ENCODE assay signal across 24 mouse cellular contexts in genomic region chr12:46066896-46067295, GRCm38 (mm10).
"Had no signal": no experiment of that assay in that cellular context is flagged by ENCODE, and none has a peak within 500 bp of the region (broad histone marks: within the 10 kb centered on the region; RNA-seq: fewer than 3 reads in every experiment).

No protein-coding gene starts in this region.

- DNase-seq: kidney, postnatal 25 days; layer of hippocampus, adult 9-11 months; left cerebral cortex, postnatal 4 days; liver, postnatal 0 days; lung, embryonic 14.5 days; right cerebral cortex, adult 18-20 months; right cerebral cortex, postnatal 14 days; right cerebral cortex, postnatal 4 days; thymus, adult 18-20 months; thymus, postnatal 36 days had no signal

- H3K4me3 ChIP-seq: layer of hippocampus, adult 2 months; left cerebral cortex, adult 2 months; limb, embryonic 12.5 days; limb, embryonic 15.5 days; midbrain, embryonic 12.5 days; midbrain, embryonic 15.5 days; neural tube, embryonic 12.5 days; neural tube, embryonic 15.5 days; stomach, embryonic 15.5 days had no signal

- H3K9me3 ChIP-seq: limb, embryonic 12.5 days; limb, embryonic 15.5 days; midbrain, embryonic 12.5 days; midbrain, embryonic 15.5 days; neural tube, embryonic 12.5 days; neural tube, embryonic 15.5 days; stomach, embryonic 15.5 days had no signal

- H3K36me3 ChIP-seq: limb, embryonic 12.5 days; limb, embryonic 15.5 days; midbrain, embryonic 12.5 days; midbrain, embryonic 15.5 days; neural tube, embryonic 12.5 days; neural tube, embryonic 15.5 days; stomach, embryonic 15.5 days had no signal

- H3K27ac ChIP-seq: kidney, postnatal 0 days; layer of hippocampus, adult 2 months; limb, embryonic 12.5 days; limb, embryonic 15.5 days; liver, embryonic 14.5 days; macrophage; midbrain, embryonic 12.5 days; midbrain, embryonic 15.5 days; neural tube, embryonic 12.5 days; neural tube, embryonic 15.5 days; stomach, embryonic 15.5 days had no signal

- H3K4me2 ChIP-seq: limb, embryonic 12.5 days; limb, embryonic 15.5 days; liver, embryonic 11.5 days; lung, embryonic 14.5 days; midbrain, embryonic 12.5 days; midbrain, embryonic 15.5 days; neural tube, embryonic 12.5 days; neural tube, embryonic 15.5 days; stomach, embryonic 15.5 days had no signal

- H3K27me3 ChIP-seq: limb, embryonic 12.5 days; limb, embryonic 15.5 days; midbrain, embryonic 12.5 days; midbrain, embryonic 15.5 days; neural tube, embryonic 12.5 days; neural tube, embryonic 15.5 days; stomach, embryonic 15.5 days had no signal

- H3K4me1 ChIP-seq: limb, embryonic 12.5 days; limb, embryonic 15.5 days; midbrain, embryonic 12.5 days; midbrain, embryonic 15.5 days; neural tube, embryonic 12.5 days; neural tube, embryonic 15.5 days; stomach, embryonic 15.5 days had no signal

- ATAC-seq: liver, postnatal 0 days; lung, postnatal 0 days; midbrain, embryonic 15.5 days had no signal

- H3K9ac ChIP-seq: limb, embryonic 12.5 days; limb, embryonic 15.5 days; liver, embryonic 14.5 days; liver, postnatal 0 days; lung, embryonic 14.5 days; midbrain, embryonic 12.5 days; midbrain, embryonic 15.5 days; neural tube, embryonic 12.5 days; neural tube, embryonic 15.5 days; stomach, embryonic 15.5 days had no signal
